Comparison of ENCODE assay signal across 14 mouse cellular contexts in genomic region chr2:79062196-79062636, GRCm38 (mm10).
DNase-seq lines count a peak whose midpoint lies in the region; ATAC-seq and TF ChIP-seq lines count a peak whose summit lies in the region.
"Had no signal": no experiment of that assay in that cellular context is flagged by ENCODE, and none has a peak within 500 bp of the region (broad histone marks: within the 10 kb centered on the region; RNA-seq: fewer than 3 reads in every experiment).

No protein-coding gene starts in this region.

- no peak overlapping the region for H3K4me2 ChIP-seq in forebrain, embryonic 15.5 days (replicated peaks)
- H3K4me2 ChIP-seq: liver, embryonic 11.5 days; neural tube, embryonic 13.5 days had no signal

- TF ChIP-seq CTCF in layer of hippocampus, adult 2 months (conservative IDR thresholded peaks at IDR 0.05), result no peak

- 60% methylated on average over 6 of the region's 6 CpGs for whole genome bisulfite sequencing in forebrain, embryonic 15.5 days
- WGBS in forebrain, embryonic 10.5 days, result 89% methylated on average over 6 of the region's 6 CpGs

- H3K4me3 ChIP-seq in forebrain, embryonic 15.5 days, result no peak overlapping the region
- no peak overlapping the region for H3K4me3 ChIP-seq in forebrain, embryonic 10.5 days
- no peak overlapping the region for H3K4me3 ChIP-seq in layer of hippocampus, adult 2 months
- H3K4me3 ChIP-seq: neural tube, embryonic 13.5 days had no signal

- DNase-seq in forebrain, embryonic 10.5 days (ENCODE audit: extremely low spot score, low spot score), result no peak
- DNase-seq in layer of hippocampus, adult 2 months (ENCODE audit: low spot score in 2 of 2), result peak in 1 of 2 experiments; percentile 14
- DNase-seq in layer of hippocampus, postnatal 25 days (ENCODE audit: extremely low spot score in 1 of 2, low spot score in 1 of 2), result no peak
- peak; percentile 24 to 29 for DNase-seq in B cell, adult 2 months
- peak; percentile 26 for DNase-seq in heart, postnatal 4 days
- no peak for DNase-seq in right cerebral cortex, postnatal 14 days
- DNase-seq: cerebellum, adult 18-20 months; gastrocnemius, postnatal 25 days; retina, postnatal 1 day had no signal

- no peak overlapping the region for H3K9ac ChIP-seq in forebrain, embryonic 15.5 days (replicated peaks)
- H3K9ac ChIP-seq: neural tube, embryonic 13.5 days had no signal

- H3K9me3 ChIP-seq in forebrain, embryonic 15.5 days, result no peaks in the 10 kb centered on the region
- no peaks in the 10 kb centered on the region for H3K9me3 ChIP-seq in forebrain, embryonic 10.5 days
- H3K9me3 ChIP-seq: neural tube, embryonic 13.5 days had no signal

- H3K27ac ChIP-seq in forebrain, embryonic 15.5 days (replicated peaks), result peak overlapping the region; percentile 72
- no peak overlapping the region for H3K27ac ChIP-seq in forebrain, embryonic 10.5 days
- H3K27ac ChIP-seq in layer of hippocampus, adult 2 months, result peak overlapping the region; percentile 85
- H3K27ac ChIP-seq: macrophage; neural tube, embryonic 13.5 days had no signal

- H3K27me3 ChIP-seq in forebrain, embryonic 15.5 days, result no peaks in the 10 kb centered on the region
- no peaks in the 10 kb centered on the region for H3K27me3 ChIP-seq in forebrain, embryonic 10.5 days (ENCODE audit: poor library complexity, severe bottlenecking)
- H3K27me3 ChIP-seq: neural tube, embryonic 13.5 days had no signal

- H3K4me1 ChIP-seq in forebrain, embryonic 15.5 days, result peaks cover 25% of the 10 kb centered on the region
- H3K4me1 ChIP-seq in forebrain, embryonic 10.5 days, result peaks cover 8% of the 10 kb centered on the region; the same call in 1 of the 2 replicates

- peak; percentile 60 for ATAC-seq in forebrain, embryonic 15.5 days (replicated peaks)
- ATAC-seq in inflammation-experienced regulatory T-cells, adult 6 months, result no peak

- H3K36me3 ChIP-seq in forebrain, embryonic 15.5 days, result no peaks in the 10 kb centered on the region
- no peaks in the 10 kb centered on the region for H3K36me3 ChIP-seq in forebrain, embryonic 10.5 days (replicated peaks)
- H3K36me3 ChIP-seq: neural tube, embryonic 13.5 days had no signal

Comparison
In these comparisons a context has a peak if more than half of its experiments do, and no peak if none do; other contexts are left out.
1. DNase-seq: peak in B cell, adult 2 months (2 of 2) and heart, postnatal 4 days (single experiment); none in forebrain, embryonic 10.5 days (single experiment), layer of hippocampus, postnatal 25 days (0 of 2) and right cerebral cortex, postnatal 14 days (single experiment).